In the genomic region with DNA sequence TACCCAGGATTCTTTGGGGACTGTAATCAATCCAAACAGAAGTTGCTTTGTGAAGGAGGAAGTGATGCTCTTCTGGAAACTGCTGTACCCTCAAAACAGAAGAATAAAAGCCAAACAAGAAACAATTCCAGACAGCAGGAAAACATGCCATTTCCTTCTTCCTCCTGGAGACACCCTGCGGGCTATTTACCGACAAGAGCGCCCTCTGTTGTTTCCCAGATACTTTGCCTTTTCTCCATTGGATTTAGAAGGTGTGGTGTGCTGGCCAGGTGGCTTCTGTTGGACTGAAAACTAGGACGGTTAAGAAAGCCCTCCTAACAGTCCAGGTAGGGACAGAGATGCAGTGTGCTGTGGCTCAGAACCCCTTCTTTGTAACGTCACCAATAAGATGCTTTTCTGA, we compare ENCODE assay signal across 9 mouse cellular contexts.
A peak's percentile ranks its signal among the peaks of the same experiment; 100 is the strongest.
DNase-seq lines count a peak whose midpoint lies in the region; ATAC-seq and TF ChIP-seq lines count a peak whose summit lies in the region.
"Had no signal": no experiment of that assay in that cellular context is flagged by ENCODE, and none has a peak within 500 bp of the region (broad histone marks: within the 10 kb centered on the region; RNA-seq: fewer than 3 reads in every experiment).

No protein-coding gene starts in this region.

- no peaks in the 10 kb centered on the region for H3K27me3 ChIP-seq in intestine, postnatal 0 days (replicated peaks; ENCODE audit: control insufficient read depth, insufficient read depth, low read length)
- H3K27me3 ChIP-seq in intestine, embryonic 15.5 days (replicated peaks), result no peaks in the 10 kb centered on the region
- H3K27me3 ChIP-seq in midbrain, embryonic 14.5 days (ENCODE audit: control insufficient read depth, insufficient read depth, low read length), result no peaks in the 10 kb centered on the region; the same call in 1 of the 2 replicates
- no peaks in the 10 kb centered on the region for H3K27me3 ChIP-seq in midbrain, embryonic 16.5 days (ENCODE audit: control insufficient read depth, insufficient read depth, low read depth, low read length)
- H3K27me3 ChIP-seq in limb, embryonic 10.5 days (ENCODE audit: low read depth, poor library complexity, severe bottlenecking), result no peaks in the 10 kb centered on the region
- H3K27me3 ChIP-seq: neural tube, embryonic 13.5 days had no signal

- no peak overlapping the region for H3K9ac ChIP-seq in intestine, postnatal 0 days (ENCODE audit: low read depth, low read length)
- H3K9ac ChIP-seq in intestine, embryonic 15.5 days, result no peak overlapping the region
- H3K9ac ChIP-seq in midbrain, embryonic 14.5 days (replicated peaks; ENCODE audit: low read length), result no peak overlapping the region
- H3K9ac ChIP-seq in midbrain, embryonic 16.5 days (ENCODE audit: low read depth, low read length), result no peak overlapping the region
- H3K9ac ChIP-seq: neural tube, embryonic 13.5 days had no signal

- no peak overlapping the region for H3K4me3 ChIP-seq in intestine, postnatal 0 days (ENCODE audit: low read depth, low read length)
- no peak overlapping the region for H3K4me3 ChIP-seq in intestine, embryonic 15.5 days (replicated peaks)
- no peak overlapping the region for H3K4me3 ChIP-seq in midbrain, embryonic 14.5 days (replicated peaks; ENCODE audit: low read depth, low read length)
- H3K4me3 ChIP-seq in midbrain, embryonic 16.5 days (ENCODE audit: low read depth, low read length), result no peak overlapping the region
- H3K4me3 ChIP-seq in limb, embryonic 10.5 days, result no peak overlapping the region
- H3K4me3 ChIP-seq: neural tube, embryonic 13.5 days had no signal

- peak; percentile 43 for DNase-seq in midbrain, embryonic 14.5 days
- DNase-seq in ZHBTc4 (ENCODE audit: low read depth, low spot score), result peak; percentile 51
- no peak for DNase-seq in limb, embryonic 10.5 days (ENCODE audit: low spot score)
- DNase-seq in cerebellum, adult 8-10 months, result no peak
- DNase-seq: cerebellum, postnatal 36 days had no signal

- H3K4me2 ChIP-seq in intestine, postnatal 0 days (replicated peaks; ENCODE audit: low read depth), result no peak overlapping the region
- no peak overlapping the region for H3K4me2 ChIP-seq in intestine, embryonic 15.5 days (replicated peaks)
- H3K4me2 ChIP-seq in midbrain, embryonic 14.5 days (ENCODE audit: low read length), result no peak overlapping the region
- H3K4me2 ChIP-seq in midbrain, embryonic 16.5 days (ENCODE audit: low read length), result no peak overlapping the region
- H3K4me2 ChIP-seq: neural tube, embryonic 13.5 days had no signal

- no peaks in the 10 kb centered on the region for H3K4me1 ChIP-seq in intestine, postnatal 0 days (replicated peaks; ENCODE audit: control insufficient read depth, insufficient read depth, low read length)
- H3K4me1 ChIP-seq in intestine, embryonic 15.5 days (replicated peaks), result no peaks in the 10 kb centered on the region
- no peaks in the 10 kb centered on the region for H3K4me1 ChIP-seq in midbrain, embryonic 14.5 days (ENCODE audit: control insufficient read depth, insufficient read depth, low read length)
- H3K4me1 ChIP-seq in midbrain, embryonic 16.5 days (ENCODE audit: control insufficient read depth, insufficient read depth, low read length), result no peaks in the 10 kb centered on the region
- peaks cover 51% of the 10 kb centered on the region for H3K4me1 ChIP-seq in limb, embryonic 10.5 days

- no peaks in the 10 kb centered on the region for H3K36me3 ChIP-seq in intestine, postnatal 0 days (ENCODE audit: control insufficient read depth, insufficient read depth)
- H3K36me3 ChIP-seq in intestine, embryonic 15.5 days, result no peaks in the 10 kb centered on the region
- no peaks in the 10 kb centered on the region for H3K36me3 ChIP-seq in midbrain, embryonic 14.5 days (ENCODE audit: control insufficient read depth, insufficient read depth, low read length)
- H3K36me3 ChIP-seq in midbrain, embryonic 16.5 days (ENCODE audit: control insufficient read depth, insufficient read depth, low read length), result no peaks in the 10 kb centered on the region
- no peaks in the 10 kb centered on the region for H3K36me3 ChIP-seq in limb, embryonic 10.5 days
- H3K36me3 ChIP-seq: neural tube, embryonic 13.5 days had no signal

- WGBS in intestine, postnatal 0 days, result 8% methylated on average over 5 of the region's 5 CpGs
- WGBS in intestine, embryonic 15.5 days, result 18% methylated on average over 5 of the region's 5 CpGs
- whole genome bisulfite sequencing in midbrain, embryonic 14.5 days, result 18% methylated on average over 5 of the region's 5 CpGs
- 13% methylated on average over 5 of the region's 5 CpGs for WGBS in midbrain, embryonic 16.5 days
- WGBS in limb, embryonic 10.5 days, result 21% methylated on average over 5 of the region's 5 CpGs

- peak; percentile 57 for TF ChIP-seq CTCF in intestine, postnatal 0 days (IDR thresholded peaks at IDR 0.05; ENCODE audit: low read depth)

- no peak overlapping the region for H3K27ac ChIP-seq in intestine, postnatal 0 days (ENCODE audit: low read depth, low read length)
- H3K27ac ChIP-seq in intestine, embryonic 15.5 days, result no peak overlapping the region
- H3K27ac ChIP-seq in midbrain, embryonic 14.5 days (replicated peaks; ENCODE audit: low read depth, low read length), result no peak overlapping the region
- H3K27ac ChIP-seq in midbrain, embryonic 16.5 days (ENCODE audit: low read length), result no peak overlapping the region
- H3K27ac ChIP-seq in limb, embryonic 10.5 days, result 0 out of 2 replicates have a peak overlapping the region, but pooled peaks have one; percentile 2
- H3K27ac ChIP-seq: neural tube, embryonic 13.5 days had no signal

- ATAC-seq in intestine, postnatal 0 days, result no peak
- no peak for ATAC-seq in intestine, embryonic 15.5 days
- ATAC-seq in midbrain, embryonic 14.5 days (ENCODE audit: low FRiP score, low TSS enrichment), result no peak
- ATAC-seq in midbrain, embryonic 16.5 days, result no peak

- no peaks in the 10 kb centered on the region for H3K9me3 ChIP-seq in intestine, postnatal 0 days (ENCODE audit: control insufficient read depth)
- H3K9me3 ChIP-seq in intestine, embryonic 15.5 days, result no peaks in the 10 kb centered on the region
- no peaks in the 10 kb centered on the region for H3K9me3 ChIP-seq in midbrain, embryonic 14.5 days (ENCODE audit: control insufficient read depth, low read length)
- no peaks in the 10 kb centered on the region for H3K9me3 ChIP-seq in midbrain, embryonic 16.5 days (replicated peaks; ENCODE audit: control insufficient read depth, low read length, poor library complexity, severe bottlenecking)
- H3K9me3 ChIP-seq in limb, embryonic 10.5 days (replicated peaks), result no peaks in the 10 kb centered on the region
- H3K9me3 ChIP-seq: neural tube, embryonic 13.5 days had no signal

Comparison
In these comparisons a context has a peak if more than half of its experiments do, and no peak if none do; other contexts are left out.
1. DNase-seq: peak in midbrain, embryonic 14.5 days (single experiment) and ZHBTc4 (single experiment); none in limb, embryonic 10.5 days (single experiment) and cerebellum, adult 8-10 months (single experiment).